Mouse (Mus musculus): ENCODE measurements at regions not wholly inside any gene's neighbourhood (a gene's known extent, or its start where the extent isn't known, plus 50 kb on each side); places are given as distances from the start of the nearest gene placed in this dataset.

- Histone ChIP-seq H3K27ac (replicated peaks; ENCODE audit: low read depth, low read length) (no peak overlapping the region), H3K4me1 (ENCODE audit: control insufficient read depth, insufficient read depth, insufficient read length, low read length) (no peaks in the 10 kb centered on the region; the same call in 1 of the 2 replicates), H3K4me3 (ENCODE audit: insufficient read depth, low read depth, low read length) (no peak overlapping the region)
These were observed 64.8 kb upstream of the Gm45716 start for GRCm38 (mm10) chr11:90122709-90123108.

GRCm38 (mm10) chr11:90123851-90124250, 63.6 kb upstream of the Gm45716 start:
- H3K4me3 ChIP-seq (ENCODE audit: insufficient read depth, low read depth, low read length) = no peak overlapping the region
- no peak overlapping the region for H3K27ac ChIP-seq (replicated peaks; ENCODE audit: low read depth, low read length)
- H3K4me1 ChIP-seq (ENCODE audit: control insufficient read depth, insufficient read depth, insufficient read length, low read length) = peaks cover 2% of the 10 kb centered on the region; the same call in 1 of the 2 replicates

GRCm38 (mm10) chr11:90126289-90126688, 61.2 kb upstream of the Gm45716 start:
- no peak overlapping the region for H3K4me3 ChIP-seq (ENCODE audit: insufficient read depth, low read depth, low read length)
- H3K27ac ChIP-seq (replicated peaks; ENCODE audit: low read depth, low read length) = no peak overlapping the region
- peaks cover 16% of the 10 kb centered on the region for H3K4me1 ChIP-seq (ENCODE audit: control insufficient read depth, insufficient read depth, insufficient read length, low read length)

- no peak overlapping the region for H3K27ac ChIP-seq (replicated peaks; ENCODE audit: low read depth, low read length)
- H3K4me1 ChIP-seq (ENCODE audit: control insufficient read depth, insufficient read depth, insufficient read length, low read length) = peaks cover 16% of the 10 kb centered on the region
- no peak overlapping the region for H3K4me3 ChIP-seq (ENCODE audit: insufficient read depth, low read depth, low read length)
These were observed 58.5 kb upstream of the Gm45716 start for GRCm38 (mm10) chr11:90128865-90129415.

GRCm38 (mm10) chr11:90129793-90130624, 57.5 kb upstream of the Gm45716 start:
- H3K4me3 ChIP-seq (ENCODE audit: insufficient read depth, low read depth, low read length) = no peak overlapping the region

GRCm38 (mm10) chr11:90130635-90131034, 56.8 kb upstream of the Gm45716 start:
- Histone ChIP-seq H3K4me1 (ENCODE audit: control insufficient read depth, insufficient read depth, insufficient read length, low read length) (peaks cover 16% of the 10 kb centered on the region), H3K4me3 (ENCODE audit: insufficient read depth, low read depth, low read length) (no peak overlapping the region), H3K27ac (replicated peaks; ENCODE audit: low read depth, low read length) (no peak overlapping the region)

More at GRCm38 (mm10) chr11:90129793-90130624, 57.5 kb upstream of the Gm45716 start:
- H3K4me1 ChIP-seq (ENCODE audit: control insufficient read depth, insufficient read depth, insufficient read length, low read length) = peaks cover 16% of the 10 kb centered on the region
- peak overlapping the region; percentile 48 for H3K27ac ChIP-seq (replicated peaks; ENCODE audit: low read depth, low read length)

GRCm38 (mm10) chr11:90132579-90132978, 54.9 kb upstream of the Gm45716 start:
- no peak overlapping the region for H3K4me3 ChIP-seq (ENCODE audit: insufficient read depth, low read depth, low read length)
- no peak overlapping the region for H3K27ac ChIP-seq (replicated peaks; ENCODE audit: low read depth, low read length)
- H3K4me1 ChIP-seq (ENCODE audit: control insufficient read depth, insufficient read depth, insufficient read length, low read length) = peaks cover 16% of the 10 kb centered on the region

GRCm38 (mm10) chr11:90136307-90136706, 51.2 kb upstream of the Gm45716 start:
- H3K4me1 ChIP-seq (ENCODE audit: control insufficient read depth, insufficient read depth, insufficient read length, low read length) = no peaks in the 10 kb centered on the region
- H3K27ac ChIP-seq (replicated peaks; ENCODE audit: low read depth, low read length) = no peak overlapping the region
- H3K4me3 ChIP-seq (ENCODE audit: insufficient read depth, low read depth, low read length) = no peak overlapping the region
